Mouse (Mus musculus): ENCODE measurements around the gene Ap1b1.

- TF ChIP-seq CTCF (IDR thresholded peaks at IDR 0.05; ENCODE audit: low read depth) (no peak), EP300 (IDR thresholded peaks at IDR 0.05; ENCODE audit: low read depth) (no peak)
These were observed 846 bp downstream of the Ap1b1 start for GRCm38 (mm10) chr11:4987487-4987852.

Data from liver, postnatal 0 days (tissue).